Mouse (Mus musculus) left cerebral cortex, adult 8-10 months (tissue): Measurements from ENCODE around the gene Cep152. TPM values are rescaled to one million over a fixed set of nuclear protein-coding genes. Genes with fewer than 3 reads are reported as not detected.

Experiments
- DNase-seq, 2 experiments: peaks; one replicate each; pipeline ENCODE4 v3.0.0; 2022; ENCODE audit warnings: low spot score in 2 of 2
- total RNA-seq, 4 experiments: library from RNA; stranded (reverse); gene quantifications; 2 replicates each; pipeline ENCODE4 v1.2.4; 2022

Cep152 gene
- total RNA-seq, 4 experiments from 2014 or later: 2.1 to 3.0 (median 2.6) TPM

- DNase-seq: no peak
Observed at GRCm38 (mm10) chr2:125558634-125559589, 66.0 kb downstream of the Cep152 start.

- DNase-seq: no peak
Observed at GRCm38 (mm10) chr2:125555830-125556229, 69.1 kb downstream of the Cep152 start.

GRCm38 (mm10) chr2:125548806-125549578 lies 75.9 kb downstream of the Cep152 start:
- DNase-seq: no peak

- no peak for DNase-seq
Observed at GRCm38 (mm10) chr2:125544986-125545385, 79.9 kb downstream of the Cep152 start.

- no peak for DNase-seq
Observed at GRCm38 (mm10) chr2:125543646-125544045, 81.3 kb downstream of the Cep152 start.

GRCm38 (mm10) chr2:125541451-125541850 lies 83.5 kb downstream of the Cep152 start:
- no peak for DNase-seq

- DNase-seq: no peak
Observed at GRCm38 (mm10) chr2:125540579-125540978, 84.3 kb downstream of the Cep152 start.

GRCm38 (mm10) chr2:125539640-125540039 lies 85.3 kb downstream of the Cep152 start:
- DNase-seq: no peak

GRCm38 (mm10) chr2:125530665-125531064 lies 94.2 kb downstream of the Cep152 start:
- DNase-seq: no peak

- no peak for DNase-seq
Observed at GRCm38 (mm10) chr2:125526566-125526965, 98.3 kb downstream of the Cep152 start.

GRCm38 (mm10) chr2:125525484-125525883 lies 99.4 kb downstream of the Cep152 start:
- no peak for DNase-seq

- DNase-seq: no peak
Observed at GRCm38 (mm10) chr2:125516594-125516993, 108.3 kb downstream of the Cep152 start.

- DNase-seq: no peak
Observed at GRCm38 (mm10) chr2:125515291-125516057, 109.4 kb downstream of the Cep152 start.

- DNase-seq: no peak
Observed at GRCm38 (mm10) chr2:125514391-125514790, 110.5 kb downstream of the Cep152 start.

Other genes with a start within 250 kb of the Cep152 start
- gene Gm9913, start 120.0 kb downstream of the Cep152 start, total RNA-seq: under 1 TPM in 3 of 4 experiments, not detected in 1; 0.13 to 0.23 (median 0.14) TPM
- gene Fbn1, start 117.1 kb downstream of the Cep152 start, total RNA-seq: 1 to 10 TPM; 4.7 to 6.3 (median 5.6) TPM
- 100 to 1,000 TPM; 216 to 227 (median 219) TPM for gene Eid1, start 48.0 kb upstream of the Cep152 start, total RNA-seq
- 1 to 10 TPM; 4.5 to 5.7 (median 5.4) TPM for gene Shc4, start 99.0 kb upstream of the Cep152 start, total RNA-seq
- gene Secisbp2l, start 157.8 kb upstream of the Cep152 start, total RNA-seq: 100 to 1,000 TPM in 2 of 4 experiments, 10 to 100 TPM in 2; 91.3 to 107 (median 97.4) TPM
- 10 to 100 TPM; 29.2 to 34.3 (median 32.6) TPM for gene Galk2, start 234.0 kb upstream of the Cep152 start, total RNA-seq
- gene Cops2, start 234.0 kb upstream of the Cep152 start, total RNA-seq: 100 to 1,000 TPM; 105 to 118 (median 108) TPM